Mouse (Mus musculus): ENCODE results near the gene Fam222b. TPM values are rescaled to one million over a fixed set of nuclear protein-coding genes. Genes with fewer than 3 reads are reported as not detected.

Gene Fam222b
- 7.3 TPM for polyA plus RNA-seq (2014; fragmentation: Illumina TruSeq; extraction: RNeasy Lipid Tissue Mini Kit (QIAGEN cat#74804); ENCODE audit: low replicate concordance)

DNA sequence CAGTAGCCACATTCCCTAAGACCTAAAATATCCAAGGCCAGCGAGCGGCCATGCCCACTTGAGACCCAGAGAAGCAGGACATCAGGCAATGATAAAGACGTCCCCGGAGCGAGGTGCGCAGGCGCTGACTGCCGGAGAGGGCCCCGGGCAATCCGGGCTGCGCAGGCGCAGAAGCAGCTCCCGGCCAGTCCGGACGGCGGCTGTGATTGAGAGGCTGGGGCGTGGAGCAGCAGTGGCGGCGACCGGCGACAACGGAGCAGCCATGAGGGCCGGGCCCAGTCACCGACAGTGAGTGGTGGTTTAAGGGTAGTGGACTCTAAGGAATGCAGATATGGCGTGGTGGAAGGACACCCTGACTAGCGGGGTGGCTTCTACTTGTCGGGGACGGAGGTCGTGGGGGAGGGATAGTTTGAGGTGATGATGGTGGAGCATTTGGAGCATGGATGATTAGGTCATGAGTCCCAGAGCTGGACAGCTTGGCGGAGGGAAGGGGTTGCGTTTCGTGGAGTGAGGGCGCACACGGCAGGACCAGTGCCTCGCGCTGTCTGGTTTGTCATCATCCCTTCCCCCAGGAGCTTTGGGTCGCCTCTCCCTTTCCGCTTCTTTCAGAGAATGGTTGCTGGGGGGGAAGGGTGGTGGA is at the start of gene Fam222b:
Gene Fam222b (plus strand): TSS at position 157 of the 640 bp plus-strand sequence.

DNA sequence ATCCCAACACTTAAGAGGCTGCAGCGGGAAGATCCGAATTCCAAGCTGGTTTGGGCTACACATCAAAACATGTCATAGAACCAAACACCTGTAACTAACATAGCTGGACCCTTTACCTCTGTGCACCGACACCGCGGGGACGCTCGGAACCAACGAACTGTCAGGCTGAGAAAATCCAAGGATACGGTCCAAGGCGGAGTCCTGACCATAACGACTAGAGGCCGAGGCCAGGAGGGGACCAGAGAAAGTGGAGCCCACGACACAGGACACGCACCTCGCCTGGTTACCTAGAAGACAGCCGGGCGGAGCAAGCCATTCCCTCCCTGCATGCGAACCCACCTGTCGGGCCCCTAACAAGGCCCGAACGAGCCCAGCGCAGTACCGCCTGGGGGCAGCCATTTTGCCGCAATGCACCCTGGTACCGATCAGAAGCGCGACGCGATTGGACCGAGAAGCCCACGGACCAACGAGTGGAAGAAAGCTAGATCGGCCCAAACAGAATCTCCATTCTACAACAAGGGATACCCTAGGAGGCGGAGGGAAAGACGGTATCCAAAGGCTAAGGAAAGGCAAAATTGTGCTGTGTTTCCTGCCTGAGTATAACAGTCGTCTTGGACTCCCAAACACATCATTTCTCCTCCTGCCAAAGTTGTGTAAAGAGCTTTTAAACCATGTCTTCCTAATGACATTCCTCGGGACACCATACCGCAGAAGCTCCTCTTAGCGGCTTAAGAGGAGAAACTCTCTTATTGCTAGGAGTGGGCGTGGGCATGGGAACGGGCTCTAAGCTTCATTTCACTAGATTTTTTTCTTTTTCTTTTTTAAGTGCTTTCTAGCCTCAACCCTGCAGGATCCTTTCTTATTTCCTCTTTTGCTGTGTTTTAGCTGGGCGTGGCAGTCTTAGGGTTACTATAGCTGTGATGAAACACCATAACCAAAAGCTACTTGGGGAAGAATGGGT is 14.2 kb upstream of the Fam222b start, which contains the start of gene Eral1:
Gene Eral1 (minus strand): TSS at position 423 of the 961 bp plus-strand sequence.

DNA sequence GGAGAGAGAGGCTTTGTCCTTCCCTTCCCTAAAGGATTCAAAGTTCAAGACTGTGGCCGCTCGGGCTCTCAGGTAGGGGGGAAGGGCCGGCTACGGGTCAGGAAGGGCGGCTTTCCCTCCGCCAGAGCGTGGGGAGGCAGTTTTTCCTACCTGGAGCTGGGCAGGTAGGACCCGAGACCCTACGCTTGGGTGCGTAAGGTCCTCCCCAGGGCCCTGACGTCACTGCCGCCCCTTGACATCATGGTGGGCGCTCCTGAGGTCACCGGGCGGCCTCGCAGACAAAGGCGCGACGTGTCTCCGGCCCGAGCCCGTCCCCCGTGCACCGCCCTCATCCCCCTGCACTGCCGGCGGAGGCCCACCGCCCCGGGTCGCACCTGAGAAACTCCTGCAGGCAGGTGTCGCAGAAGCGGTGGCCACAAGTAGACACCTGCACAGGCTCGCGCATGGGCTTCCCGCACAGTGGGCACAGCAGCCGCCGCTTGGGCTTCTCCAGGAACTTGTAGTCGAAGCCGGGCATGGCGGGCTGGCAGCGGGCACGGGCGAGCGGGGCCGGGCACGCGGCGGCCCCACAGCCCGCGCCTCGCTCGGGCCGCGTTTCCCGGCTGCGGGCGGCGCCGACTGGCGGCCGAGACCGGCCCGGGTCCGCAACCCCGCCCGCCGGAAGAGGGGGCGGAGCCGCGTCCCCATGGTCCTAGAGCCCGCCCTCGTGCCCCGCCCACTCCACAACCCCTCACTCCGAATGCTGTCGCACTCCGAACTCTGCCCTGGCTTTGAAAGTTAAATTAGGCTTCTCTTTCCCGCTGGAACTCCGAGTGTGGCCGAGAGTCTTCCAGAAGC is 70.7 kb downstream of the Fam222b start, which contains the start of gene Traf4:
Gene Traf4 (minus strand): TSS at position 666 of the 837 bp plus-strand sequence.

DNA sequence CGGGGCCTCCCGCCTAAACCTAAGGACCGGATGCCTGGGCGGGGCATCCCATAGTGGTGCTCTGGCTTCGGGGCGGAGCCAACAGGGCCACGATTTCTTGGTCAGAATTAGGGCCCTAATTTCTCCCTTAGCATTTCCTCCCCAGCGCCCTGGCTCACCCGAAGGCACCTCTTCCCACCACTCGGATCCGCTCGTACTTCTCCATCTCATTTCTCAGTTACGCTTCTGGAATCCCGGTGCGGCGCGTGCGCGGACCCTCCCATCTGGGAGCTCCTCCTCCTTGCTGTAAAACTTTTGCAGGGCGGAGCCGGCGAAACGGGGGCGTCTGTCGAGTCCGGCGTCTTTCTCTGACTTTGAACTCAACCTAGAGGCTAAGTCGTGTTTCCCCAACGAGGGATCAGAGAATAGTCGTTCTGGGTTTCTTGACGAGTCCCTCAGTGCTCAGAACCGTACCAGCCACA is 82.0 kb downstream of the Fam222b start, which contains the start of the genes Nek8 and Tlcd1:
Gene Nek8 (minus strand): TSS at position 274 of the 461 bp plus-strand sequence.
Gene Tlcd1 (plus strand): TSS at position 310 of the 461 bp plus-strand sequence.

DNA sequence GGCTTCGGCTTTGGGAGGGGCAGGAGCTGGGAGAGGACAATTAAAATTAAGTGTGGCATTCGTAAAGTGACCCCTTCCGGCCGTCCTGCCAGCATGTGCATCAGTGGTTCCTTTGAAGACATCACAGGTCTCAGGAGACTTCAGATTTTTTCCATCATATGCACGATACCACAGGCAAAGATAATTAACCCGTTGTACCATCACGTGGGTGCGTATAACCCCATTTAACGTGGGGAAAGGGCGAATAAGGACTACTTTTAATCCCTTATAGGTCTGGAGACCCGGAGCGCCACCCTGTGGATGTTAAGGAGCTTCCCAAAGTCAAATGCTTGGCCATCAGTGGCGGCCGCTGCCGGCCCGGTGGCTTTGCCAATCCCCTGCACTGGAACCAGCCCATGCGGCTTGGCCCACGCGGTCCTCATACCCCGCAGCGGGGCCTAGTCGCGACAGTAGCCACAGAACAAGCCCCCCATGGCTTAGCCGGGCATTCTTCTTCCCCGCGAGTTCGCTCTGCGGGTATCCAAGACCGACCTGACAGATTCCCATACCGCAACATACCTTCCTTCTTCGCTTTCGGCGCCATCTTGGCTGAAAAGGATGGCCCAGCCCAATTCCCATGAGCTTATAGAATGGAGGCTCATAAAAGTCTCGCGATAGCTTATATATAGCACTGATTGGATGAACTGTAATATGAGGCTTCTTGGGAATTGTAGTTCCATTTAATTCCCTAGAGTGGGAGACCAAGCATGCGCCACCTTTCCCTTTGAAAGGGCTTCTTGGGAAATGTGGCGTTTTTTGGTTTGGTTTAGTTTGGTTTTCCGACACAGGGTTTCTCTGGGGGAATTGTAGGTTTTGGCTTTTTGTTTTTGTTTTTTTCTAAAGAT is 88.7 kb downstream of the Fam222b start, which contains the start of gene Rpl23a:
Gene Rpl23a (minus strand): TSS at position 624 of the 884 bp plus-strand sequence.

DNA sequence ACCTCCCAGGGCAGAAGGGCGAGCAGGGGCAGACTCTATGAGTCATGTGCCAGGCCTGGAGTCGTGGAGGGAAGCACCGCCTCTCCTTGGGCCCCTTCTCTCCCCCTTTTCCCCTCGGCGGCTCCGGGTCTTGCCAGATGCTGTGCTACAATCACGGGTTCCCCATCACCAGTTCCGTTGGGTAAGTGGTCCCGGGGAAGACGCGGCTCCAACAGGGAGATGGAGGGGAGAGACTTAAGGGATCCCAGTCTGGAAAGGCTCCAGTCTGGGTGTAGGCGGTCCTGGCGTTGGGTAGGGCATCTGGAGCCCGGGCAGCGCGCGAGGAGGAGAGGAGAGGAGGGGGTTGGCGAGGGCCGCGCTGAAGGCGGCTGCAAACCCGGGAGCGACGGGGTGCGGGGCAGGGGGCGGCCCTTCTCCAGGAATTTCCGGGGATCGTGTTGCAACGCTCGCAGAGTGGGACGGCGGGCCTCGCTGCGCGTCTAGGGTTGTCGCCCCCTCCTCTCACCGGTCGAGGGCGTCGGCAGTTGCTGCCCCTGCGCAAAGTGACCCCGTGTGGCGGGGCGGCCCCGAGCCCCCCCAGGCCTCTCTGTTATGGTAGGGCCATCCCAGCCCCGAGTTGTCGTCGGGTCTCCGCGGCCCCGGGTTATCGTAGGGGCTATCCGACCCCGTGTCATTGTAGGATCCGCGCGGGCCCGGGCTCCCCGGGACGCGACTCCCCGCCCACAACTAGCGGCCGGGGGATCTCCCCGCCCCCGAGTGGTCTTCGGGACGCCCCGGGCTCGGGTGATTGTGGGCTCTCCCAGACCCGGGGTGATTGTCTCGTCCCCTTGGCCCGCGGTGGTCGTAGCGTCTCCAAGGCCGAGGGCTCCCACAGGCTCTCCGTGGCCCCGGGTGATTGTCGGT is 94.1 kb downstream of the Fam222b start, which contains the start of gene Rab34:
Gene Rab34 (plus strand): TSS at position 100 of the 903 bp plus-strand sequence.

DNA sequence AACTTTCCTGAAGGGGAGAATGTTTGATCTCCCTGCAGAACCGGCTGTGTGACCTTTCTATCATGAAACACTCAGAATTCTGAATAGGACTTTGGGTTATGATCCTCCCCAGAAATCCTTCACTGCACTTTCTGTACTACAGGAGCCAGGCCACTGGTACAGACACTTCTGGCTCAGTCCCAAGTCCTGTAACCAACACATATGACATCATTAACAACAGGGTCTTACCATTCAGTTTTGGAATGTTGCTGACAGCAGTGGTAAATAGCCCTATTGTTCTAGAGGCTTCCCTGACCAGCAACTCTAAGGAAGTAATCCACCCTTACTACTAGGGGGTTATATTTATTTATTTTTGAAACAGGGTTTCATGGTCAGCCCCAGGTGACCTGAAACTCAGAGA is 98.7 kb downstream of the Fam222b start, which contains the start of gene Proca1:
Gene Proca1 (plus strand): TSS at position 280 of the 400 bp plus-strand sequence.

Other genes with a start within 250 kb of the Fam222b start
- 47.9 TPM for gene Pipox, start 200.6 kb upstream of the Fam222b start, polyA plus RNA-seq (2014; fragmentation: Illumina TruSeq; extraction: RNeasy Lipid Tissue Mini Kit (QIAGEN cat#74804); ENCODE audit: low replicate concordance)
- gene Sez6, start 163.9 kb upstream of the Fam222b start, polyA plus RNA-seq (2014; fragmentation: Illumina TruSeq; extraction: RNeasy Lipid Tissue Mini Kit (QIAGEN cat#74804); ENCODE audit: low replicate concordance) = not detected
- gene Phf12, start 111.9 kb upstream of the Fam222b start, polyA plus RNA-seq (2014; fragmentation: Illumina TruSeq; extraction: RNeasy Lipid Tissue Mini Kit (QIAGEN cat#74804); ENCODE audit: low replicate concordance) = 12.8 TPM
- 1.0 TPM for gene Dhrs13, start 62.4 kb upstream of the Fam222b start, polyA plus RNA-seq (2014; fragmentation: Illumina TruSeq; extraction: RNeasy Lipid Tissue Mini Kit (QIAGEN cat#74804); ENCODE audit: low replicate concordance)
- gene Flot2, start 56.7 kb upstream of the Fam222b start, polyA plus RNA-seq (2014; fragmentation: Illumina TruSeq; extraction: RNeasy Lipid Tissue Mini Kit (QIAGEN cat#74804); ENCODE audit: low replicate concordance) = 0.37 TPM
- gene Eral1, start 14.3 kb upstream of the Fam222b start, polyA plus RNA-seq (2014; fragmentation: Illumina TruSeq; extraction: RNeasy Lipid Tissue Mini Kit (QIAGEN cat#74804); ENCODE audit: low replicate concordance) = 2.7 TPM
- gene Traf4, start 70.9 kb downstream of the Fam222b start, polyA plus RNA-seq (2014; fragmentation: Illumina TruSeq; extraction: RNeasy Lipid Tissue Mini Kit (QIAGEN cat#74804); ENCODE audit: low replicate concordance) = 1.4 TPM
- gene Nek8, start 82.0 kb downstream of the Fam222b start, polyA plus RNA-seq (2014; fragmentation: Illumina TruSeq; extraction: RNeasy Lipid Tissue Mini Kit (QIAGEN cat#74804); ENCODE audit: low replicate concordance) = 0.97 TPM
- gene Tlcd1, start 82.1 kb downstream of the Fam222b start, polyA plus RNA-seq (2014; fragmentation: Illumina TruSeq; extraction: RNeasy Lipid Tissue Mini Kit (QIAGEN cat#74804); ENCODE audit: low replicate concordance) = 5.6 TPM
- gene Rpl23a, start 88.9 kb downstream of the Fam222b start, polyA plus RNA-seq (2014; fragmentation: Illumina TruSeq; extraction: RNeasy Lipid Tissue Mini Kit (QIAGEN cat#74804); ENCODE audit: low replicate concordance) = 432 TPM
- gene Rab34, start 93.8 kb downstream of the Fam222b start, polyA plus RNA-seq (2014; fragmentation: Illumina TruSeq; extraction: RNeasy Lipid Tissue Mini Kit (QIAGEN cat#74804); ENCODE audit: low replicate concordance) = 0.93 TPM
- gene Proca1, start 98.7 kb downstream of the Fam222b start, polyA plus RNA-seq (2014; fragmentation: Illumina TruSeq; extraction: RNeasy Lipid Tissue Mini Kit (QIAGEN cat#74804); ENCODE audit: low replicate concordance) = 0.89 TPM
- 15.0 TPM for gene Sdf2, start 151.1 kb downstream of the Fam222b start, polyA plus RNA-seq (2014; fragmentation: Illumina TruSeq; extraction: RNeasy Lipid Tissue Mini Kit (QIAGEN cat#74804); ENCODE audit: low replicate concordance)
- 7.2 TPM for gene Supt6, start 151.3 kb downstream of the Fam222b start, polyA plus RNA-seq (2014; fragmentation: Illumina TruSeq; extraction: RNeasy Lipid Tissue Mini Kit (QIAGEN cat#74804); ENCODE audit: low replicate concordance)
- 55.5 TPM for gene 2610507B11Rik, start 167.1 kb downstream of the Fam222b start, polyA plus RNA-seq (2014; fragmentation: Illumina TruSeq; extraction: RNeasy Lipid Tissue Mini Kit (QIAGEN cat#74804); ENCODE audit: low replicate concordance)
- 1.5 TPM for gene BC030499, start 196.2 kb downstream of the Fam222b start, polyA plus RNA-seq (2014; fragmentation: Illumina TruSeq; extraction: RNeasy Lipid Tissue Mini Kit (QIAGEN cat#74804); ENCODE audit: low replicate concordance)
- gene Spag5, start 206.9 kb downstream of the Fam222b start, polyA plus RNA-seq (2014; fragmentation: Illumina TruSeq; extraction: RNeasy Lipid Tissue Mini Kit (QIAGEN cat#74804); ENCODE audit: low replicate concordance) = 8.9 TPM
- 3.8 TPM for gene Aldoc, start 228.3 kb downstream of the Fam222b start, polyA plus RNA-seq (2014; fragmentation: Illumina TruSeq; extraction: RNeasy Lipid Tissue Mini Kit (QIAGEN cat#74804); ENCODE audit: low replicate concordance)
- 1.9 TPM for gene Pigs, start 233.8 kb downstream of the Fam222b start, polyA plus RNA-seq (2014; fragmentation: Illumina TruSeq; extraction: RNeasy Lipid Tissue Mini Kit (QIAGEN cat#74804); ENCODE audit: low replicate concordance)
- gene Unc119, start 248.8 kb downstream of the Fam222b start, polyA plus RNA-seq (2014; fragmentation: Illumina TruSeq; extraction: RNeasy Lipid Tissue Mini Kit (QIAGEN cat#74804); ENCODE audit: low replicate concordance) = not detected